Mouse (Mus musculus) CH12.LX (cell line): ENCODE data around the gene Srsf2. TPM values are rescaled to one million over a fixed set of nuclear protein-coding genes. Genes with fewer than 3 reads are reported as not detected.

ENCODE experiments used
- DNase-seq: peaks from one replicate; pipeline ENCODE4 v3.0.0-alpha.2; 2013; ENCODE audit errors: extremely low read depth
- H3K27ac ChIP-seq: 2 replicates; pipeline ENCODE4 v1.5.1; 2012; ENCODE audit warnings: low read depth, mild to moderate bottlenecking, control low read depth, moderate library complexity; ENCODE audit not compliant: insufficient read depth
- H3K27me3 ChIP-seq: replicated peaks from 2 replicates; pipeline ENCODE3; 2012; ENCODE audit warnings: inconsistent platforms
- H3K36me3 ChIP-seq, 2 experiments: replicated peaks in 1 of 2; 2 replicates each; pipeline versions ENCODE3 to v1.6.1; 2012; ENCODE audit warnings: inconsistent platforms in 1 of 2, low read length in 1 of 2, mild to moderate bottlenecking in 1 of 2, mixed read lengths in 1 of 2, moderate library complexity in 1 of 2; ENCODE audit not compliant: control insufficient read depth in 1 of 2, insufficient read depth in 1 of 2
- H3K4me1 ChIP-seq, 2 experiments: 2 replicates each; pipeline ENCODE4 v1.6.1; 2012; ENCODE audit warnings: inconsistent platforms in 1 of 2, moderate library complexity in 1 of 2; ENCODE audit not compliant: insufficient read depth in 2 of 2, control insufficient read depth in 1 of 2
- H3K4me2 ChIP-seq: 2 replicates; pipeline ENCODE4 v1.6.1; 2012; ENCODE audit warnings: low read depth, mild to moderate bottlenecking, control low read depth; ENCODE audit not compliant: poor library complexity, insufficient read depth, severe bottlenecking
- H3K4me3 ChIP-seq, 3 experiments: fragments of 150-350 bp in 1 of 3; sonication (generic) in 1 of 3; replicated peaks in 1 of 3; 2 replicates each; pipeline versions ENCODE3 to v1.5.1; 2011 to 2012; ENCODE audit warnings: low read depth in 2 of 3, low read length in 2 of 3, mild to moderate bottlenecking in 2 of 3, moderate library complexity in 2 of 3, control low read depth in 1 of 3, improper control_type of control experiment in 1 of 3, inconsistent platforms in 1 of 3, mixed read lengths in 1 of 3; ENCODE audit not compliant: poor library complexity in 1 of 3
- H3K79me2 ChIP-seq: replicated peaks from 2 replicates; pipeline ENCODE4 v1.6.1; 2012; ENCODE audit warnings: mild to moderate bottlenecking, moderate library complexity; ENCODE audit not compliant: control insufficient read depth, poor library complexity, insufficient read depth, severe bottlenecking; ENCODE audit errors: extremely low read depth
- H3K9ac ChIP-seq: 2 replicates; pipeline ENCODE4 v1.6.1; 2012; ENCODE audit warnings: low read depth, mild to moderate bottlenecking, control low read depth, moderate library complexity; ENCODE audit not compliant: insufficient read depth
- H3K9me3 ChIP-seq: replicated peaks from 2 replicates; pipeline ENCODE3; 2012; ENCODE audit warnings: low read length, inconsistent platforms, mixed read lengths
- BHLHE40 ChIP-seq: IDR thresholded peaks from 2 replicates; pipeline ENCODE4 v1.6.1; 2011; ENCODE audit warnings: mild to moderate bottlenecking, low read depth, low read length, improper control_type of control experiment
- CHD1 ChIP-seq: IDR thresholded peaks from 2 replicates; pipeline ENCODE4 v1.6.1; 2012; ENCODE audit warnings: low read depth, low read length, improper control_type of control experiment, inconsistent platforms
- CTCF ChIP-seq, 2 experiments: IDR thresholded peaks in 1 of 2; conservative IDR thresholded peaks in 1 of 2; 2 replicates each; pipeline ENCODE4 v1.5.1; 2011 to 2012; ENCODE audit warnings: low read depth in 2 of 2, low read length in 2 of 2, improper control_type of control experiment in 1 of 2, inconsistent platforms in 1 of 2, mild to moderate bottlenecking in 1 of 2, moderate library complexity in 1 of 2
- E2F4 ChIP-seq: IDR thresholded peaks from 2 replicates; pipeline ENCODE4 v1.6.1; 2011; ENCODE audit warnings: low read depth, low read length, improper control_type of control experiment; ENCODE audit not compliant: insufficient replicate concordance
- ELF1 ChIP-seq: IDR thresholded peaks from 2 replicates; pipeline ENCODE4 v1.6.1; 2014; ENCODE audit warnings: low read depth, mild to moderate bottlenecking, inconsistent platforms, low read length, improper control_type of control experiment
- EP300 ChIP-seq: IDR thresholded peaks from 2 replicates; pipeline ENCODE4 v1.6.1; 2011; ENCODE audit warnings: low read length, improper control_type of control experiment
- ETS1 ChIP-seq: conservative IDR thresholded peaks from 2 replicates; pipeline ENCODE4 v1.6.1; 2012; ENCODE audit warnings: low read depth, mild to moderate bottlenecking, inconsistent platforms, low read length, improper control_type of control experiment, moderate library complexity
- GABPA ChIP-seq: IDR thresholded peaks from 2 replicates; pipeline ENCODE4 v1.6.1; 2012; ENCODE audit warnings: low read depth, low read length, improper control_type of control experiment, inconsistent platforms; ENCODE audit not compliant: insufficient replicate concordance
- IRF4 ChIP-seq: IDR thresholded peaks from 2 replicates; pipeline ENCODE4 v1.6.1; 2014; ENCODE audit warnings: low read depth, mild to moderate bottlenecking, inconsistent platforms, low read length, improper control_type of control experiment
- JUN ChIP-seq: IDR thresholded peaks from 2 replicates; pipeline ENCODE4 v1.6.1; 2011; ENCODE audit warnings: low read depth, mild to moderate bottlenecking, low read length, improper control_type of control experiment, moderate library complexity; ENCODE audit not compliant: insufficient read depth
- JUND ChIP-seq: conservative IDR thresholded peaks from 2 replicates; pipeline ENCODE4 v1.6.1; 2011; ENCODE audit warnings: low read depth, low read length, improper control_type of control experiment
- KAT2A ChIP-seq: IDR thresholded peaks from 2 replicates; pipeline ENCODE4 v1.6.1; 2012; ENCODE audit warnings: low read length, improper control_type of control experiment, inconsistent platforms; ENCODE audit not compliant: insufficient replicate concordance
- MAX ChIP-seq: IDR thresholded peaks from 2 replicates; pipeline ENCODE4 v1.6.1; 2011; ENCODE audit warnings: low read length, improper control_type of control experiment
- MAZ ChIP-seq: IDR thresholded peaks from 2 replicates; pipeline ENCODE4 v1.6.1; 2012; ENCODE audit warnings: low read depth, mild to moderate bottlenecking, inconsistent platforms, low read length, improper control_type of control experiment, moderate library complexity
- MEF2A ChIP-seq: IDR thresholded peaks from 2 replicates; pipeline ENCODE4 v1.6.1; 2014; ENCODE audit warnings: low read depth, mild to moderate bottlenecking, inconsistent platforms, low read length, improper control_type of control experiment, borderline replicate concordance
- MXI1 ChIP-seq: IDR thresholded peaks from 2 replicates; pipeline ENCODE4 v1.6.1; 2011; ENCODE audit warnings: mild to moderate bottlenecking, low read depth, low read length, improper control_type of control experiment
- MYC ChIP-seq: IDR thresholded peaks from 2 replicates; pipeline ENCODE4 v1.6.1; 2011; ENCODE audit warnings: low read depth, mild to moderate bottlenecking, improper control_type of control experiment, low read length
- NELFE ChIP-seq: IDR thresholded peaks from 2 replicates; pipeline ENCODE4 v1.6.1; 2011; ENCODE audit warnings: low read depth, low read length, improper control_type of control experiment
- NRF1 ChIP-seq: IDR thresholded peaks from 2 replicates; pipeline ENCODE4 v1.6.1; 2014; ENCODE audit warnings: low read depth, mild to moderate bottlenecking, inconsistent platforms, low read length, improper control_type of control experiment, moderate library complexity
- PAX5 ChIP-seq: IDR thresholded peaks from 2 replicates; pipeline ENCODE4 v1.6.1; 2012; ENCODE audit warnings: low read length, inconsistent platforms, mixed read lengths
- POLR2A ChIP-seq: IDR thresholded peaks from 2 replicates; pipeline ENCODE4 v1.6.1; 2011; ENCODE audit warnings: low read depth, mild to moderate bottlenecking, improper control_type of control experiment, low read length
- POLR2AphosphoS2 ChIP-seq: IDR thresholded peaks from 2 replicates; pipeline ENCODE4 v1.6.1; 2011; ENCODE audit warnings: low read depth, low read length, improper control_type of control experiment
- RCOR1 ChIP-seq: conservative IDR thresholded peaks from 2 replicates; pipeline ENCODE4 v1.6.1; 2012; ENCODE audit warnings: low read depth, mild to moderate bottlenecking, inconsistent platforms, low read length, improper control_type of control experiment
- SIN3A ChIP-seq: IDR thresholded peaks from 2 replicates; pipeline ENCODE4 v1.6.1; 2012; ENCODE audit warnings: low read length, improper control_type of control experiment, inconsistent platforms
- SMC3 ChIP-seq: IDR thresholded peaks from 2 replicates; pipeline ENCODE4 v1.6.1; 2011; ENCODE audit warnings: low read depth, low read length, improper control_type of control experiment
- TBP ChIP-seq: conservative IDR thresholded peaks from 2 replicates; pipeline ENCODE4 v1.6.1; 2011; ENCODE audit warnings: low read depth, low read length, improper control_type of control experiment
- TCF12 ChIP-seq: IDR thresholded peaks from 2 replicates; pipeline ENCODE4 v1.6.1; 2014; ENCODE audit warnings: low read depth, mild to moderate bottlenecking, inconsistent platforms, low read length, improper control_type of control experiment
- USF1 ChIP-seq: IDR thresholded peaks from 2 replicates; pipeline ENCODE4 v1.6.1; 2014; ENCODE audit warnings: low read depth, mild to moderate bottlenecking, inconsistent platforms, low read length, improper control_type of control experiment
- USF2 ChIP-seq: conservative IDR thresholded peaks from 2 replicates; pipeline ENCODE4 v1.6.1; 2011; ENCODE audit warnings: low read depth, low read length, improper control_type of control experiment
- ZKSCAN1 ChIP-seq: IDR thresholded peaks from 2 replicates; pipeline ENCODE4 v1.6.1; 2012; ENCODE audit warnings: low read depth, inconsistent platforms, low read length, improper control_type of control experiment, borderline replicate concordance
- ZMIZ1 ChIP-seq: IDR thresholded peaks from 2 replicates; pipeline ENCODE4 v1.6.1; 2012; ENCODE audit warnings: low read depth, mild to moderate bottlenecking, inconsistent platforms, low read length, improper control_type of control experiment
- dilution Hi-C: fragments of 300-500 bp; cut with MboI; formaldehyde crosslinking; loops from 2 replicates; pipeline ENCODE4 v1.14.3; 2020; ENCODE audit warnings: low sequenced_read_pairs; ENCODE audit not compliant: extremely low pct_unique_long_range_greater_than_20kb, extremely low pct_ligation_motif_present
- in situ Hi-C: fragments of 300-500 bp; cut with MboI; formaldehyde crosslinking; loops from 3 replicates; pipeline ENCODE4 v1.14.3; 2019; ENCODE audit warnings: low sequenced_read_pairs, low pct_ligation_motif_present, low pct_unique_long_range_greater_than_20kb, mixed read lengths
- polyA plus RNA-seq: library from polyadenylated mRNA; unstranded; fragments of >175 nt; gene quantifications from 2 replicates; pipeline ENCODE4 v1.2.1, GENCODE M21; 2012; ENCODE audit warnings: low read depth; ENCODE audit not compliant: insufficient read length
- total RNA-seq, 2 experiments: library from RNA; depleted of rRNA; stranded (reverse); fragments of 300-350 nt in 1 of 2; fragments of >200 nt in 1 of 2; gene quantifications; 2 replicates each; pipeline ENCODE4 v1.2.3; 2012 to 2014

Gene Srsf2
- total and polyA plus RNA-seq, 3 experiments, result 298 to 1,224 (median 471) TPM

DNA sequence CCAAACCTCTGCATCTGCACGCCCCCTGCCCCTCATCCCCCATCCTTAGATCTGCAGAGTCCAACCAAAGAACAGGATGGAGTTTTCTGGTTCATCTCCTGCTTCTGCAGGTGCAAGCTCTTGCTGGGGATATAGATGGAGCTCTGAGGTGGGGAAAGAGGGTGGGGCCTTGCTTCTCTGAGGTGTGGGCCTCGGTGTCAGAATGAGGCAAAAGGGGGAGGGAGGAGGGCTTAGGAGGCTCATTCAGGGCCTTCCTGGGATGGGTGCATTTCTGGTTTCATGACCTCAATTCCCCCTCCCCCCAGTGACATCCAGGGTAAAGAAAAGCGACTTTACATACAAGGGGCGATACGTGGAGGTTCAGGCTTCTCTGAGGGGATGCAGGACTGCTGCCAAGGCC is 34.2 kb upstream of the Srsf2 start:
- in situ Hi-C loops, result loop anchor here (5.0 to 10.0 kb wide), 2 partner anchors 155 to 288 kb away; no protein-coding TSS in a partner anchor
- Histone ChIP-seq H3K27me3 (peaks cover 62% of the 10 kb centered on the region), H3K27ac (no peak overlapping the region), H3K36me3 (no peaks in the 10 kb centered on the region), H3K9ac (no peak overlapping the region), H3K4me3 (no peak overlapping the region), H3K4me2 (no peak overlapping the region), H3K9me3 (peaks cover 2% of the 10 kb centered on the region), H3K79me2 (no peaks in the 10 kb centered on the region), H3K4me1 (peaks cover 5 to 13% of the 10 kb centered on the region in 2 experiments; a peak in 3 of 4 replicates)
- dilution Hi-C loops, result no loop called here
- TF ChIP-seq ETS1 (no peak), USF2 (no peak), SIN3A (no peak), MXI1 (no peak)
- no peak for DNase-seq

DNA sequence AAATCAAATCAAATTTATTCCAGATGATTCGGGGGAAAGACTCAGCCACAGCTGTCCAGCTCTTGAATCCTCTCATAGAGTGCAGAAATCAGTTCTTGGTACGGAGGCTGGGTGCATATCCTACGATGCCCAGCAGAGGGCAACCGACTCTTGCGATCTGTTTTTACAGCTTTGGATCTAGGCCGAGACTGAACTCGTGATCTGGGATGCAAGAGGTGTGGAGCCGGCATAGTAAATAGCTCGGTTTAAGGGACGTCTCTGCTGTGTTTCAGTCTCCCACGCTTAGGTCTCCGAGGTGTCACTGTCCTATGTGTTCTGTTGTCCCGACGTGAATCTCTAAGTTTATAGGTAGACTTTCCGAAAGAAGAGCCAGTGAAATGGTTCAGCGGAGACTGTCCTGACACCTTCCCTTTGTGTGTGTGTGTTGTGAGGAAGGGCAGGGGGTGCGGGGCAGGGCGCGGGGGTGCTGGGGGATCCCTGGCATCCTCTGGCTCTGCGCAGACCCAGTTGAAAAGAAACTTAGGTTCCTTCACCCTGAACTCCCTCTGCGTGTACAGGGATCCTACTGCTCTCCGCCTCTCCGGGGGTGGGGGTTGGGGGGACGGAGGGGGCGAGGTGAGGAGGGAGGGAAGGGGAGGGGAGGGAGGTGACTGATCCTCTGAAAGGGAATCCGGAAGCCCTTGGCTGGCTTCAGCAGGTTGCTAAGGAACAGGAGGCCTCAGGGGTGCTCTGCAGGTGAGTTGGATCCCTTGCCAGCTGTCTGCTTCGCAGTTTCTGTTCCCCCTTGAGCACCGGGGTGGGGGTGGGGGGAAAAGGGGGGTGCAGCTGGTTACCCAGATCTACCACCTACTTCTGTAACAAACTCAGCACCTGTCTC is 32.6 kb upstream of the Srsf2 start:
- DNase-seq, result peak; percentile 88
- H3K9me3 ChIP-seq, result no peaks in the 10 kb centered on the region
- H3K4me2 ChIP-seq, result peak overlapping the region; percentile 89
- H3K36me3 ChIP-seq, result no peaks in the 10 kb centered on the region
- no peak overlapping the region for H3K27ac ChIP-seq
- H3K4me1 ChIP-seq, result peaks cover 5 to 13% of the 10 kb centered on the region in 2 experiments; a peak in 3 of 4 replicates
- dilution Hi-C loops, result no loop called here
- peaks cover 52% of the 10 kb centered on the region for H3K27me3 ChIP-seq
- no peak overlapping the region for H3K9ac ChIP-seq
- no peak overlapping the region for H3K4me3 ChIP-seq
- H3K79me2 ChIP-seq, result no peaks in the 10 kb centered on the region
- in situ Hi-C loops, result loop anchor here (5.0 to 10.0 kb wide), 2 partner anchors 157 to 289 kb away; no protein-coding TSS in a partner anchor
- TF ChIP-seq ETS1 (peak; percentile 76), MAX (no peak), MAZ (peak; percentile 73; the same call in 1 of the 2 replicates), USF2 (0 out of 2 replicates have a peak, but pooled peaks have one; percentile 9), EP300 (peak; percentile 68), NRF1 (no peak), SMC3 (peak; percentile 99), PAX5 (no peak), POLR2AphosphoS2 (no peak), JUN (no peak), NELFE (peak; percentile 39; the same call in 1 of the 2 replicates), POLR2A (no peak), BHLHE40 (peak; percentile 82), CTCF (conservative IDR thresholded peaks at IDR 0.05 in 1 of 2, IDR thresholded peaks at IDR 0.05 in 1 of 2; ENCODE audit: low read depth in 2 of 2, low read length in 2 of 2) (peak; percentile 96 to 99), GABPA (no peak), E2F4 (no peak), ZMIZ1 (no peak), JUND (no peak), TCF12 (peak; percentile 91), TBP (no peak), ELF1 (peak; percentile 77), USF1 (no peak), MEF2A (peak; percentile 72), IRF4 (peak; percentile 81), RCOR1 (no peak), MYC (peak; percentile 57; the same call in 1 of the 2 replicates), CHD1 (no peak), KAT2A (no peak), ZKSCAN1 (no peak), SIN3A (0 out of 2 replicates have a peak, but pooled peaks have one; percentile 20)
